Mouse (Mus musculus): Measurements from ENCODE around the gene Zbtb45. TPM values are rescaled to one million over a fixed set of nuclear protein-coding genes. Genes with fewer than 3 reads are reported as not detected.

Gene Zbtb45
- polyA plus RNA-seq, 1 experiment, result 24.5 TPM

DNA sequence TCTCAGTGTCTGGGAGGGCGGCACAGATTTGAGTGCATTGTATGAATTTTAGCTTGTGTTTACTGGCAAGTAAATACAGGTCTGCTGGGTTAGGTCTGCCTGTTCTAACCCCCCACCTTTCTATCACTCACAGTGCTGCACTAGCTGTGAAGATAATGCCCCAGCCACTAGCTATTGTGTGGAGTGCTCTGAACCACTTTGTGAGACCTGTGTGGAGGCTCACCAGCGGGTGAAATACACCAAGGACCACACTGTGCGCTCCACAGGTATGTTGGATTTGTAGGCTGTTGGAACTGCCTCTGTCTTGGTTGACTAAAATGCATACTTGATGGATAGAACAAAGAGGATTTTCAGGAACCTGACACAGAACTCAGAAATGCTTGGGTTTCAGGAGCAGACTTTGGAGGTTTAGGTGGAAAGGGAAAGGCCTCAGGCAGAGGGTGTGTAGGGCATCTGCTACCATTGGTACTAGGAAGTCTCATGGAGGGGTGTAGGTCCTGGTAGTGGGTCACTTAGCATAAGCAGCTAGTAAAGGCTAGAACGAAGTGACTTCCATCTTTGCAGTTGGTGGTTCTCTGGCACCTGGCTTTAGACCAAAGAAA is 15.8 kb upstream of the Zbtb45 start:
- no peak for TF ChIP-seq CTCF (IDR thresholded peaks at IDR 0.05; ENCODE audit: extremely low read depth, insufficient read depth, insufficient read length, insufficient replicate concordance)
- no peak for TF ChIP-seq POLR2A (IDR thresholded peaks at IDR 0.05; ENCODE audit: low read depth, low read length)
- Histone ChIP-seq H3K27ac (ENCODE audit: insufficient read depth, low read length) (no peak overlapping the region), H3K36me3 (ENCODE audit: control insufficient read depth, insufficient read depth, low read length) (peaks cover 31% of the 10 kb centered on the region), H3K4me3 (ENCODE audit: extremely low read depth, insufficient read depth, insufficient read length) (peak overlapping the region; percentile 90; the same call in 1 of the 2 replicates), H3K27me3 (ENCODE audit: control insufficient read depth, insufficient read depth, low read length) (no peaks in the 10 kb centered on the region), H3K4me1 (ENCODE audit: control insufficient read depth, insufficient read depth, insufficient read length) (peaks cover 8% of the 10 kb centered on the region; the same call in 1 of the 2 replicates)
- 37% methylated on average over 4 of the region's 4 CpGs for WGBS
- no peak for DNase-seq (ENCODE audit: low read depth in 1 of 2, low spot score in 2 of 2)

DNA sequence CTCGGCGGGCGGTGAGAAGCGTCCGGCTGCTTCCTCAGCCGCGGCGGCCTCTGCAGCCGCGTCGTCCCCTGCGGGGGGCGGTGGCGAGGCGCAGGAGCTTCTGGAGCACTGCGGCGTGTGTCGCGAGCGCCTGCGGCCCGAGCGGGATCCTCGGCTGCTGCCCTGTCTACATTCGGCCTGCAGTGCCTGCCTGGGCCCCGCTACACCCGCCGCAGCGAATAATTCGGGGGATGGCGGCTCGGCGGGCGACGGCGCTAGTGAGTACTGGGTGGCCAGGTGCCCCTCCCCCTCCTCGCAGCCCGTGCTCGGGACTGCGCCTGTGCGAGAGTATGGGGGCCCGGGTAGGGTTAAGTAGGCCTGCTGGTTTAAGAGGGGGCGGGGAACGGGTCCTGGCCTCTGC is 15.0 kb upstream of the Zbtb45 start:
- Histone ChIP-seq H3K36me3 (ENCODE audit: control insufficient read depth, insufficient read depth, low read length) (peaks cover 24% of the 10 kb centered on the region), H3K27me3 (ENCODE audit: control insufficient read depth, insufficient read depth, low read length) (no peaks in the 10 kb centered on the region), H3K4me1 (ENCODE audit: control insufficient read depth, insufficient read depth, insufficient read length) (peaks cover 8% of the 10 kb centered on the region; the same call in 1 of the 2 replicates), H3K4me3 (ENCODE audit: extremely low read depth, insufficient read depth, insufficient read length) (peak overlapping the region; percentile 90), H3K27ac (ENCODE audit: insufficient read depth, low read length) (peak overlapping the region; percentile 92)
- DNase-seq (ENCODE audit: low read depth in 1 of 2, low spot score in 2 of 2), result peak in 1 of 2 experiments; percentile 59
- WGBS, result under 1% methylated on average over 39 of the region's 44 CpGs
- TF ChIP-seq POLR2A (IDR thresholded peaks at IDR 0.05; ENCODE audit: low read depth, low read length) (no peak), CTCF (IDR thresholded peaks at IDR 0.05; ENCODE audit: extremely low read depth, insufficient read depth, insufficient read length, insufficient replicate concordance) (no peak)

DNA sequence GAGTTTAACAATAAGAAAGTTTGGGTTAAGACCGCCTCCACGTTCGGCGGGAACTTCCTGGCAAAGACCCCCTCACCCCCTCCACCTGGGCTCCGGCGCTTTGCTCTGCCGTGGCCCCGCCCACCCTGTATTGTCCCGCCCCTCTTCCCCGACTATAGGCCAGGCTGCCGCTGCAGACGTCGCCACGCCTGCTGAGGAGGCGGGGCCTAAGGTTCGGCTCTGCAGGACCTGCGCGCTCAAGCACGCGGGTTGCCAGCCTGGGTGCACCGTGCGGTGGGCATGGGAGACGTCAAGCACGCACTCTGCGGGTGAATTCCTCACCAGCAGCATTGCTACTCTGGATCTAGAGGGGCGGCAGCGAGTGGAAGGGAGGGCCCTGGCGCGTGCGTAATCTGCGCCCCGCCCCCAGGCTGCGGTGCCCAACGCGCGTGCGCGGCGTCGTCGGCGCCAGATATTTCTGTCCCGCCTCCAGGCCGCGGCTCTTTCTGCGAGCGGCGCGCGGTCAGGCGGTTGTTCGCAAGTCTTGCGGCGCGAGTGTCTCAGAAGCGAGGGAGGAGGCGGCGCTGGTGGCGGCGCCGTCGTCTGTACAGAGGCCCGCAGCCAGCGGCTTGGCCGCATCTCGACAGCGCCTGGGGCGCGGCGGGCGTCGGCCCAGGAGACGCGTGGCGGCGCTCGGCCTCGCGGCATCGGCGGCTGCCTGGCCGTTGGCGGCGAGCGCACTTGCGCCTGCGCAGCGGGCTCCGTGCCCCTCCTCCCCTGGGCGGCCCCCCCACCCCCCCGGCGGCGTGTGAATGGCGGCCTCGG is 14.3 kb upstream of the Zbtb45 start:
- peak overlapping the region; percentile 90 for H3K4me3 ChIP-seq (ENCODE audit: extremely low read depth, insufficient read depth, insufficient read length)
- H3K4me1 ChIP-seq (ENCODE audit: control insufficient read depth, insufficient read depth, insufficient read length), result peaks cover 8% of the 10 kb centered on the region; the same call in 1 of the 2 replicates
- H3K36me3 ChIP-seq (ENCODE audit: control insufficient read depth, insufficient read depth, low read length), result peaks cover 19% of the 10 kb centered on the region
- no peaks in the 10 kb centered on the region for H3K27me3 ChIP-seq (ENCODE audit: control insufficient read depth, insufficient read depth, low read length)
- WGBS, result under 1% methylated on average over 86 of the region's 95 CpGs
- DNase-seq (ENCODE audit: low read depth in 1 of 2, low spot score in 2 of 2), result peak; percentile 87 to 89
- peak overlapping the region; percentile 92 for H3K27ac ChIP-seq (ENCODE audit: insufficient read depth, low read length)
- TF ChIP-seq POLR2A (IDR thresholded peaks at IDR 0.05; ENCODE audit: low read depth, low read length), result peak; percentile 84
- TF ChIP-seq CTCF (IDR thresholded peaks at IDR 0.05; ENCODE audit: extremely low read depth, insufficient read depth, insufficient read length, insufficient replicate concordance), result no peak

DNA sequence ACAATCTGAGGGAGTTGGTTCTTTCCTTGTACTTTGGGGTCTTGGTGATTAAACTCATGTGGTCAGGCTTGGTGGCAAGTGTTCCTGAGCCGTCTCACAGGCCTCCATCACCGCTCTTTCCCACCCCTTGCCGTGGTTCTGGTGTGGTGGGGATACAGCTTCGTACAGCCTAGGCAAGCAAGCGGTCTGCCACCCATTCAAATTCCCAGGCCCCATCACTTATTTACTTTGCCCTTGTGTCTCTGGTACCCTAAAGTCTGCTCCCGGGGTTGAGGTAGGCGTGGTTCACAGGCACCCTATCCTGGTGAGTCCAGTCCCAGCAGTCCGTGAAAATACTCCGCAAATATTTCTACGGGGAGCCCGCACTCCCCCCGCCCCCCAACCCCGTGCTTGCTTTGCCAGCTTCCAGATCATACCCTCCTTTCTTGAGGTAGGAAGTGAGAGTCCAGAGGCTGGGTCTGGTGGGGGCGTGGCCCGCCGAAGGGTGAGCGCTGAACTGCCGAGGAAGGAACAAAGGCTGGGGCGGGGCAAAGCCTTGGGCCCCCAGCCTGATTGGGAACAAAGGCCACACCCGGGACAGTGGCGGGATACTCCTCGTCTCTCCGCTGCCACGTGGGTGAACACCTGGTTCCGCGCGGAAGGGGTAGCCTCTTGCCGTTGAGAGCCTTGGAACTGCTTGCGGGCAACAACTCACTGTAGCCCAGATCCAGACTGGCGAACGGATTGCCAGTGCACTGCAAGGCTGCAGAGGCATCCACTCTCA is 13.1 kb upstream of the Zbtb45 start:
- peaks cover 7% of the 10 kb centered on the region for H3K36me3 ChIP-seq (ENCODE audit: control insufficient read depth, insufficient read depth, low read length)
- no peaks in the 10 kb centered on the region for H3K27me3 ChIP-seq (ENCODE audit: control insufficient read depth, insufficient read depth, low read length)
- peak in 1 of 2 experiments; percentile 70 for DNase-seq (ENCODE audit: low read depth in 1 of 2, low spot score in 2 of 2)
- H3K27ac ChIP-seq (ENCODE audit: insufficient read depth, low read length), result peak overlapping the region; percentile 4; the same call in 1 of the 2 replicates
- peaks cover 8% of the 10 kb centered on the region; the same call in 1 of the 2 replicates for H3K4me1 ChIP-seq (ENCODE audit: control insufficient read depth, insufficient read depth, insufficient read length)
- whole genome bisulfite sequencing, result 4% methylated on average over 30 of the region's 31 CpGs
- TF ChIP-seq CTCF (IDR thresholded peaks at IDR 0.05; ENCODE audit: extremely low read depth, insufficient read depth, insufficient read length, insufficient replicate concordance) (no peak), POLR2A (IDR thresholded peaks at IDR 0.05; ENCODE audit: low read depth, low read length) (no peak)
- peak overlapping the region; percentile 55 for H3K4me3 ChIP-seq (ENCODE audit: extremely low read depth, insufficient read depth, insufficient read length)

DNA sequence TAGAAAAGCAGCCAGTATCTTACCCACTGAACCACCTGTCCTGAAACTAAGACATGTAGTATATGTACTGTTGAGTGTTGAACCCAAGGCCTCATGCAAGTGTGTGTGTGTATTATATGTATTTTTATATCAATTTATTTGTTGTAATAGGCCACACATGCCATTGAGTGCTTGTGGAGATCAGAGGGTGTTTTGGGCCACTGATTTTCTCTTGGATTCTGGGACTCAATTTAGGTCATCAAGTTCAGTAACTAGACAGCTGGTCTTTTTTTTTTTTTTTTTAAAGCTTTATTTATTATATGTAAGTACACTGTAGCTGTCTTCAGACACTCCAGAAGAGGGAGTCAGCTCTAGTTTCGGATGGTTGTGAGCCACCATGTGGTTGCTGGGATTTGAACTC is 5.4 kb upstream of the Zbtb45 start:
- no peak for TF ChIP-seq POLR2A (IDR thresholded peaks at IDR 0.05; ENCODE audit: low read depth, low read length)
- TF ChIP-seq CTCF (IDR thresholded peaks at IDR 0.05; ENCODE audit: extremely low read depth, insufficient read depth, insufficient read length, insufficient replicate concordance), result no peak
- DNase-seq (ENCODE audit: low read depth in 1 of 2, low spot score in 2 of 2), result no peak
- H3K27me3 ChIP-seq (ENCODE audit: control insufficient read depth, insufficient read depth, low read length), result no peaks in the 10 kb centered on the region
- no peak overlapping the region for H3K27ac ChIP-seq (ENCODE audit: insufficient read depth, low read length)
- H3K36me3 ChIP-seq (ENCODE audit: control insufficient read depth, insufficient read depth, low read length), result no peaks in the 10 kb centered on the region
- WGBS, result 89% methylated on average over 1 of the region's 1 CpGs
- no peak overlapping the region for H3K4me3 ChIP-seq (ENCODE audit: extremely low read depth, insufficient read depth, insufficient read length)
- H3K4me1 ChIP-seq (ENCODE audit: control insufficient read depth, insufficient read depth, insufficient read length), result peaks cover 4% of the 10 kb centered on the region; the same call in 1 of the 2 replicates

DNA sequence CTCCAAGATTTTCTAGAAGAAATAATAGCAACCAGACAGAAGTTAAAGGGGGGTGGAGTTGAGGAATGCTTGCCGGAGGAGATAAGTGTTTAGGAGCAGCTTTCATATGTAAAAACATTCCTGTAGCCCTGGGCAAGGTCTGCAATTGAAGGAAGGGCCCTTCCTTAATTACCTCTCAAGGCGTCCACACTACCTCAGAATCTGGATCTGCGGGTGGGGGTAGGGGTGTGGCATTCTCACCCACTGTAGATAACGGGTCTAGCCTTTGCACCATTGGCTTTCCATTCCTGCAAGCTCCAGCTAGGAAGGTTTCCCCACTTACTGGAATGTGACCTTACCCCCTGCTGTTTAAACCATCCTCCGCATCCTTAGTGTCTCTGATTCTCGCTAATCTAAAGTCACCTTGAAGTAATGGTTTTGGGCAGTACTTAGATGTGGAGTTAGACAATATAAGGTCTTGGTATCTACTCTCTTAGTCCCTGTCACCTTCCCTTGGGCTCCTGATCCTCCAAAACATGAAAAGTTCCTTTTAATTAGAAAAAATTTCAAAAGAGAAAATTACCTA is 4.5 kb upstream of the Zbtb45 start:
- H3K4me3 ChIP-seq (ENCODE audit: extremely low read depth, insufficient read depth, insufficient read length), result no peak overlapping the region
- H3K27ac ChIP-seq (ENCODE audit: insufficient read depth, low read length), result no peak overlapping the region
- H3K36me3 ChIP-seq (ENCODE audit: control insufficient read depth, insufficient read depth, low read length), result no peaks in the 10 kb centered on the region
- 83% methylated on average over 6 of the region's 6 CpGs for WGBS
- H3K4me1 ChIP-seq (ENCODE audit: control insufficient read depth, insufficient read depth, insufficient read length), result peaks cover 5% of the 10 kb centered on the region; the same call in 1 of the 2 replicates
- H3K27me3 ChIP-seq (ENCODE audit: control insufficient read depth, insufficient read depth, low read length), result no peaks in the 10 kb centered on the region
- no peak for DNase-seq (ENCODE audit: low read depth in 1 of 2, low spot score in 2 of 2)
- TF ChIP-seq POLR2A (IDR thresholded peaks at IDR 0.05; ENCODE audit: low read depth, low read length) (no peak), CTCF (IDR thresholded peaks at IDR 0.05; ENCODE audit: extremely low read depth, insufficient read depth, insufficient read length, insufficient replicate concordance) (no peak)

Measured in spleen, adult 2 months (tissue).